Mouse (Mus musculus): Measurements from ENCODE around the gene Fam207a.
A peak's percentile ranks its signal among the peaks of the same experiment; 100 is the strongest.

The Fam207a gene

DNA sequence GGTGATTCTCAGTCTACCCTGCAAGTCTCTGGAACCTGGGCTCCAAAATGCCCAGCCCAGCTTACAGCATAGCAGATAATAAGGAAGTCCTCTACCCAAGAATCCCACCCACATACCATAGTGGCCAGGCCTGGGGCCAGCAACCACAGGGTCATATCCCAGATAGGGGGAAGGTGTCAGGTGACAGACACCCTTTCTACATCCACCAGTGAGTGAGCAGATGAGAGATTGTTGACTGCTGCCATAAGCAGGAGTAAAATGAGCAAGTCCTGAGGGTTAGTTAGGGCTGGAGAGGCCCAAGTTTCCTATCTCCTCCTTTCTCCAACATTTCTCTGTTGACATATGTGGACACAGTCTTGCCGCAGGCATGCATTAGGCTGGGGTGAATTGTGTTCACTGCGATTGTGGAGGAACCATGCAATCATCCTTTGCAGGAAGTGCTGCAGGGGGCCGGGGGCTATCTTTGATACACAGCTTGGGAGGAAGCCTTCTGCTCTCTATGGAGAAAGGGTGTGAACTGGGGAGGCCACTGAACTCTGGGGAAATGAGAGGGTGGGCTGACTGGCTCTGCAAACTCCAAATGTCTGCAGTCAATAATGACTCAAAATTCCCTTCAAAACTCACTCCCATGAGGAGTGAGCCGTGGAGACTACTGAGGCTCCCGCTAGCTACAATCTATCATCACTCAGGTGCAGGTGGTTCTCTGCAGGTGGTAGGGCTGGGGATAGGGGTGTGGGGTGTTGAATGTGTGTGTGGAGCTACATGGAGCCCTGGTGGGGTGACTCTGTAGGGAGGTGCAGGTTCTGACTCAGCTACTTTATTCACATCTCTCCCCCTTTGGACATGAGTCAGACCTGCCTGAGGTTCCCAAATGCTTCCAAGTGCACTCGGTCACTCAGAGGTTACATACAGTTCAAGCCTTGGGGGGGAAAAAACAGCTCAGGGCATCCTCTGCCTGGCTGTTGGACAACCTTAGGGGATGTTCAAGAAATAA is 15.7 kb upstream of the Fam207a start:
- peak; percentile 17 to 21 for DNase-seq

DNA sequence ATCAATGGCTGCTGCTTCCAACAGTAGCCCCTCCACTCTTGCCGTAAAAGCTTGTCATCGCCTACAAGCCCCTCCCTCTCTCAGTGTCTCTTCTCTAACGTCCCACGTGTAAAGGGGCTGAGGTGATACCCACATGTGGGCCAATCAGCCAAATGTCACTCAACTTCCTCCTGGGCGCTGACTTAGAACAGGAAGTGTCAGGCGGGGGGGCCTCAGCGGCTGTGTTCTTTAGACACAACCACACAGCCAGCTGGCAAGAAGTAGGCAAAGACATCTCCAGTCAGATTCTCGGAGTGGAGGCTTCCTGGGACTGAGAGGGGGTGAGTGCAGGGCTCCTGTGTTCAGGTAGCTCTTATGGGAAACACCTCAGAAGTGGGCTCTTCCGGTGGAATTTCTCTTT is 14.6 kb upstream of the Fam207a start, which contains the start of gene Itgb2:
Gene Itgb2 (plus strand): TSS at position 113 of the 400 bp plus-strand sequence.
- peak; percentile 77 to 78 for DNase-seq

DNA sequence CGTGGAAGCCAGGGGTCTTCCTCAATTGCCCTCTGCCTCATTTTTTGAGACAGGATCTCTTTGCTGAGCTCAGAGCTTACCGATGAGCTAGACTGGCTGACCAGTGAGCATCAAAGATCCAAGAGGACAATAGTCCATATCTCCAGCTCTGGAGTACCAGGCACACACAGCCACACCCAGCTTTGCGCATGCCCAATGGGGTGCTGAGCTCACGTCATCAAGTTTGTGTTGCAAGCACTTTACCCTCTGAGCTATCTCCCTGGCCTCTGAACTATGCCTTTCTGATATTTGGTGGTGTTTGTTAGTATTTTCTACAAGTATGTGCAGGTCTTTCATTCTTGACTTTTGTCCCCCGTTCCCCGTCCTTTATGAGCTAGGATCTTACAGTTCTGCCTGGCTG is 13.0 kb upstream of the Fam207a start:
- no peak for DNase-seq

DNA sequence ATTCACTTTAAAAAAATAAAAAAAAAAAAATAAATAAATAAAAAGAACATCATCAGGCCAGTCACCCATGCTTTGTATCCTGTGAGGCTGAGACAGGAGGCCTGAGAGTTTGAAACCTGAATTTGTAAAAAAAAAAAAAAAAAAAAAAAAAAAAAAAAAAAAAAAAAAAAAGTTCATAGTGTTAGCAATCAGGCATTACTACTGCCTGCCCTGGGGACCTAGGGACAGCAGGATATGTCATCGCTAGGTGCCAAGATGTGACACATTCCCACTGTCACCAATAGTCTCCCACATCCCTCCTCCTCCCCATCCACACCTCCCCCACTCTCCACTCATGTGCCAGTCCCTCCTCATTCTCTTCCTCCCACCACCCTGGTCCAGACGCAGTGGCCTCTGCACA is 10.9 kb upstream of the Fam207a start:
- DNase-seq = no peak

DNA sequence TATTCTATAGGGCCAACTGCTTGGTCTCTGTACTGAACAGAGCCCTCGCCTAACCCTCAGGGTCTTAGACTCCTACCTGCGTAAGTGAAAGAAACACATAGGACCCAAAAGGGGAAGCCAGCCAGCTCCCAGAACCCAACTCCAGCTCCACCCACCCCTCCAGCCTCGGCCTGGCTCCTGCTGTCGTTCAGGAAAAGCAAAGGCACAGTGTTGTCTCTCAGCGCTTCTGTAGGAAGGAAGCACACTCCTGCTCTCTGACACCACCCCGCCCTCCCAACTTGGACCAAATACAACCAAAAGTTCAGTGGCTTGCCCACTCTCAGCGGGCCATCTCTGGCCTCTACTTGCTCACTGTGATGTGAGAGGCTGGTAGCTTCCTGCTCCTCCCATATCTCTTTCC is 7.7 kb upstream of the Fam207a start:
- peak; percentile 17 to 31 for DNase-seq

DNA sequence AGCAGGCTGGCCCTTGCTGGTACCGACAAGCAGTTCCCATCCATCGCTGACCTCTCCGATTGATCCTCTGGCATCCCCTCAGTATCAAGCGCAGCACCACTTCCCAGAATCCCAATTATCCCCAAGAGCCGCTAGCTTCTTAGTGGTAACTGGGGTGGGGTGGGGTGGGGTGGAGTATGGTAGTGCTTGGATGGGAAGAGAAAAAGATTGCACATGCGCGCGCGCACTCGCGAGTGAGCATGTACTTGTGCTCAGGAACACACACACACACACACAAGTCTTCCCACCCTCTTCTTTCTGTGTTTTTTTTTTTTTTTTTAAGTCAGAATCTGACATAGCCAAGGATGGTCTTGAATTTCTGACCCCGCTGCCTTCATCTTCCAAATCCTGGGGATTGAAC is 7.2 kb upstream of the Fam207a start:
- no peak for DNase-seq

DNA sequence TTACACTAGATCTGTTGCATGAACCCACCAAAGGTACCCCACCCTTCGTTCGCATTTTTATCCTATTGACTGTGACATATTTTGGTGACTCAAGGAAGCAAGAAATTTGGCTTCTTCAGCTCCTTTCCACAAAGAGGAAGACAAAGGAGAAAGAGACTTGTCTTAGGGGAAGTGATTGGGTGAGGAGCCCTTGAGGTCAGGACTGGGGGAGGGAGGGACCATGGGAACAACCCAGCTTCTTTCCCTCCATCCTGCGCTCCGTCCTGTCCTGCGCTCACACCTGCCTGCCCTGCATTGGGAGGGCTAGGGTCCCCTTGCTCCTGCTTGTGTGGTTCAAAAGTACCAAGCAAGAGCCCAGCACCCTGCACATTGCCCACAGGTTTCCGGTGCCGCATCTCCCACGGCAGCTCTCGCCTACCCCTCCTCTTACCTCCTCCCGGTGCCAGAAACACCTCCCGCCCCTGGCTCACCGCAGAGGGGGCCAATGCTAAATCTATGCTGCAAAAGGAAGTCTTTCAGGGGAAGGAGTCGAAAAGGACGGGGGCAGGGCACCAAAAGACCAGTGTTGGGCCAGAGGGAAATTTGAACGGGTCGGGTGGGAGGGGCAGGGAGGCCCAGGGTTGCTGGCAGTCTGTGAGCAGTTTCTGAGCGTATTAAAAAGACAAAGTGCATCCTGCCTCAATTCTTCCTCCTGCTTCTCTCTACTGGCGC is 6.6 kb upstream of the Fam207a start:
- DNase-seq = peak; percentile 36 to 45

DNA sequence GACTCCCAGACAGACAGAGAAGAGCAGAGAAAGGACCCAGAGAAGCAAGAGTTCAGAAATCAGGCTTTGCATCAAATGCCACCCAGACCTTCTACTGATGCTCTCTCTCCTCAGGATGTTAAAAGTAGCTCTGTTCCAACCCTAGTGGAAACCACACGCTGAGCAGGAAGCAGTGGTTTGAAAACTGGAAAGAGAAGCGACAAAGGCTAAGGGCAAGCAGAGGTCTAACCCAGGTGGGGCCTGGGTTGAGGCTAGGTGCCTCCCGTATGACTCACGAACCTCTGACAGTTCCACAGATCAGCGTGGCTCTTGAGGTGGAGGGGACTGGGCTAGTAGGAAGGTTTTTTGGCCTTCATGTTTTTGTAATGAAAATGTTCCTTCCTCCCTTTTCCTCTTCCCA is 4.9 kb upstream of the Fam207a start:
- no peak for DNase-seq

DNA sequence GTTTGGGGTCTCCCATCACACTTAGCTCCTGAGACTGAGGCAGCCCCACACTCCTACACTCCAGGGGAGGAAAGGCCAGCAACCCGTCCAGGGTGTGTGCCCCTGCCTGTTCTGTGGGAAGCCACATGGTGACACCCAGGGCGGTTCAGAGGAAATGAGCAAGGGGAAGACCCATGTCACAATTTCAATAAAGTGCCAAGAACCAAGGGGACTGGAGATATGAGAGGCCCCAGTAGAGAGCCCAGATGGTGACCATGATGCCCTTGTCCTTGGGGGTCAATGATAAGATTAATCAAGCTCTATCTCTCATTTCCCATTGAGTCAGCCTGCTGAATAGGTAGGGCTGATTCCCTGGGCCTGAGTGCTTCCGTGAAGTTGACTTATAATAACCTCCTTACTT is 3.6 kb upstream of the Fam207a start:
- DNase-seq = no peak

DNA sequence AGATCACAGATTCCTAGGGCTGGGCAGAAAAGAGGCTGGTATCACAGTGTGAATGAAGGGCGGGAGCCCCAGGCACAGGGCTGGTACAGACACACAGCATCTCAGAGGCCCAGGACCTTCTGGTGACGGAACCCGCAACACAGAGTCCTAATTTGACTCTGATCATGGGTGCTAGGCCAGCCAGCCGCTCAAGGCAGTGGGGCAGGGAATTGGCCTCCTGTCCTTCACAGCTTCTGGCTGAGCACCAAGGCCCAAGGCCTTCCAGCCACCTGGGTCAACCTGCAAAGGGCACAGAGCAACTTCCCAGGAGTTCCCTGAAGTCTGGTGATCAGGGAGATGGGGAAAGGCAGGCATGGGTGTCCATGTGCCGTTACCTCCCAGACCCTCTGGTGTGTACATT is 2.2 kb upstream of the Fam207a start:
- DNase-seq = no peak

DNA sequence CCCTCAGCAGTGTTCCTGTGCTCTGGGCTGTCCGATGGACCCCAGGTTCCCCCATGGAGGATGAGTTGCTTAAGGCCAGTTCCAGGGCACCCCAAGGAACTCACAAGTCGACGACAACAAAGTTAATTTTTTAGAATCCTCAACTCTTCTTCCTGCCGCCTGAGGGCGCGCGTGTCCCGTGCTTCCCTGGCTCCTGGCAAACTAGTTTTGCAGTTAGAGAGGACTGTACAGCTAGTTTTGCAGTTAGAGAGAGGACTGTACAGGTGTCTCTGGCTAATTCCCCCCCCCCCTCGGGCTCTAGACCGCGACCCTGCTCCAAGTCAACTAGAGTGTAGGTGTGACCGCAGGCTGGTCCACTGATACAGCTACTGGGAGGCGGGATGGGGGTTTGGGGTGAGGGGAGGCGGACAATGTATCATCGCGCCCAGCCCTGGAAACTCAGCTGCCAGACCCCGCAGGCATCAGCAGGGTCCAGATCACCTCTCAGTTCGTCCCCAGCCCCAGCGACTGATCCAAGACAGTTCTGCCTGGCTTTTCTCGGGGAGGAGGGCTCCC is 1.6 kb upstream of the Fam207a start:
- DNase-seq = peak; percentile 84

DNA sequence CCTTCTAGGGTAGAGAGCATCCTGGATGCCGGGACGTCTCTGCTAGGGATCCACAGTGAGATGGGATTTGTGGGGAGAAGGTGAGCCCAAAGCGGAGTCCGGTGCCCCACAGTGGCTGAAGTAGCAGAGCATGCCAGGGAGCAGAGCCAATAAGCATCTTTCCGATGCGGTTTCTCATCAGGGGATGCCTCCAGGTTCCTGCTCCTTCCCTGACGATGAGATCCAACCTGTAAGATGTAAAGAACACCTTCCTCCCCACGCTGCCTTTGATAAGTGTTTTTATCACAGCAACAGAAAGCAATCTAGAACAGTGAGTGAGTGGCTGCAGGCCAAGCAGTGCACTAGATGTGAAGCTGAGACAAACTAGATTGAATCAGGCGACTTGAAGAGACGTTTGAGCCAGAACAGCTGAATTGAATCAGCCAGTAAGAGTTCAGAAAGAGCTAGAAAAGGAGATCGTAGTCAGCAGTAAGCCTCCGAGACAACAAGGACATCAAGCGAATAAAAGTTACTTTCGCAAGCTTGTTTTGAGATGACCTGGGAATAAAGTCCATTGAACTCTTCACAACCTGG is 880 bp upstream of the Fam207a start:
- DNase-seq = no peak

DNA sequence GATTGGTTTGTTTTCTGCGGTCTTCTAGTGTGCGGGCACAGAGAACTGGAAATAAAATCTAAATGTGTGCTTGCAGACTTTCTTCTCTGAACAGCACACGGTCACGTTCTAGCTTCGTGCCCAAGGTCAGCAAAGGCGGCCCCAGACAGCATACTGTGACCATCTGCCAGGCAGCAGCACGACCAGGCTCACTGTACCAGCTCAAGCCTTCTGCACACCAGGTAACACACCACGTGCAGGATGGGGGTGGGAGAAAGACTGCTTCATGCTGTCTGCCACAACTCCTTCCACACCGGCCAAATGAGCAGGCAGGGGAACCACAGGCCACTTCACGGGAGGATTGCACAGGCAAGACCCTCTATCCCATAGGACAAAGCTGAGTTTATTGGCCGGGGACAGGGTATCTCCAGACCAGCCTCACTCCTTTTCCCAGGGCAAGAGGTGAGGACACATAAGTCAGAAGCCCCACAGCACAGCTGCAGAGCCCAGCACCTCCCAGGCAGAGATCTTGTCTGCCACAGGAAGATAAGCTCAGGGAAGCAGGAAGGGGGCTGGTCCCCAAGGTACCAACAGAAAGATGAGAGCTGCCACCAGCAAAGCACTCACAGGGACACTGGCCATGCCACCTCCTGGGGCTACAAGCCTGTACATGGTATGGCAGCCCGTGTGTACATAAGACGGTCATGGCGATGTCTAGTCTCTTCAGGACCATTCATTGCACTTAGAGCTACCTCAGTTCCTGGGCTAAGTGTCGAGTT is 5.2 kb downstream of the Fam207a start:
- no peak for DNase-seq

DNA sequence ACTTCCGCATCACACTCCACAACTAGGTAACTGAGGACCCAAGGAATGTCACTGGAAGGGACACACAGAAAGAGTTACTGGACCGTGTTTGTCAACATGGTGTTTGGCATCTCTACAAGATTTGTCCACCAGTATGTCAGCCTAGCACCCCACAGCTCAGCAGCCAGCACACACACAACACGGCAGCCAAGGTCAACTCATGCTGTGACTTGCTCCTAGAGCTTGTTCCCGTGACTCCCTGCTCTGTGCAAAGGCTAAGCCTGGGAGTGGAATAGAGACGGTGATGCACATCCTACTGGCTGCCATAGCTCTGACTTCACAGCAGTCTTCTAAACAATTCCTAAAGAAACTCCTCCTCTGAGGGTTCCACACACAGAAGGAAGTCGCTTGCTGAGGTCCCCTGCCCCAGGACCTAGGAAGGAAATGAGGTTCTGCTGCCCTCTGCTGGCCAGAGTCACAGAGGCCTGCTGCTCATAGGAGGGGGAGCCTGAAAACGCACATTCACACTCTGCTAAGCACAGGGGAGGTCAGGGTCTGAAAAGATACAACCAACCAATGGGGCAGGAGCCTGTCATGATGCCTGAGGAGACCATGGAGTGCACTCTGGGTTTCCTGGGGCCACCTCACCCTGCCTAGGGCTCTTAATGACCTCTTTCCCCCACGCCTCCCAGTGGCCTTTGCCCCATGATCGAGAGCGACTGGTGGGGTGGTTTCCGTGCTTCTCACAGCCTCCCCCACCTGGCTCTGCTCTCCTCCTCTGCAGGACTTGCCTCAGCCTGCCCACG is 6.0 kb downstream of the Fam207a start:
- peak; percentile 83 to 84 for DNase-seq

DNA sequence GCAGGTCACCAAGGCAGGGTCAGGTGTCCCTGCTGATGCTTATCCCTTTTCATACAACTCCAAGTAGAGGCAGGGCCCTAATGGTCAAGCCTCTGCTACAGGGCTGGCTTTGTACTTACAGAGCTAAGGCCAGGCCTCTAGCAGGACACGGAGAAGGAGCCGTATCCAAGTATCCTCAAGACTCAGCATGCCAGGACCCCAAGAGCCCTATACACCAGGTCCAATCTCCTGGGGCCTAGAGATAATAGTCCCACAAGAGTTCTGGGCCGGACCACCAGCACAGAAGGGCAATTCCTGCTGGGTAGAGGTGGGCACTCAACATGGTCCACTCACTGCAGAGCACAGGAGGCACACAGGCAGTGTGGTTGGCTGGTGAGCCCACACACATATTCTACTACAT is 6.8 kb downstream of the Fam207a start:
- DNase-seq = no peak

DNA sequence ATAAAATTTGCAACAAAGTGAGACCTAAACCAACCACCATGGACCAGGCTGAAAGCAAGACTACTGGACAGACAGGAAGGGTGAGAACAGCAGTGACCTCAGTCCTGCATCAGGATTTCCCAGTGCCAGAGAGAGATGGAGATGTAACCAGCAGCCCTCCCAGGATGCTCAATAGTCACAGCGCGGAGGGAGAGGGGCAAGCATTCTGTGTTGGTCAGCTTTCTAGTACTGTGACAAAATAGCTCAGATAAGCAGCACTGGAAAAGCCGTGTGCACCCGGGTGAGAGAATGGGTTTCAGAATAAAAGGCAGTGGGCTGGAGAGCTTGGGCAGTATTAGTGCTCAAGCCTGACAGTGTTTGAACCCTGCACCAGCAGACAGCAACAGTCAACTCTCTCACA is 7.8 kb downstream of the Fam207a start:
- no peak for DNase-seq

DNA sequence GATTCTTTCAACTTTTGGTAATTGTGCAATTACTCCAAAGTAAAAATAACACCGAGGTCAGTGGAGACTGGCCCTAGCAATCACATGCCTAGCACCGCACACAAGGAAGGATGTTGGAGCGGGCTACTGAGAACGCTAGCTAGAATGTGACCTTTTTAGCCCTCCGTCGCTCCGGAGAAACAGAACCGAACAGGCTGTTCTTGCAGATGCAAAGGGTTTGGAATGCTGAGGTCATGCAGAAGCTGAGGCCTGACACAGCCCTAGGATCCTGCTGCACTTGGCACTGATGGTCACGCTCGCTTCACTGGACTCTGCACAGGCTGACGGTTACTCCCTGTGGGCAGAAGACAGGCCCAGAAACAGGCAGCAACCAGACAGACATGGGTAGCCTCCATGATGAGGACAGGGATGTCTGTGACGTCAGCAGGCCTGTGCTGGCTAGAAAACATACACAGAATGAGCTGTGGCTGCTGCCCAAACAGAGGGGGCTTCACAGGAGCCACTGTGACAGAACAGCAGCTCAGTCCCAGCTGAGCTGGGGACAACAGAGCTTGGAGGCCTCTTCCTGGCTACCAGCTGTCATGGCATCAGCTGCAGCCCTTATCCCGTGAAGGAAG is 8.5 kb downstream of the Fam207a start:
- no peak for DNase-seq

DNA sequence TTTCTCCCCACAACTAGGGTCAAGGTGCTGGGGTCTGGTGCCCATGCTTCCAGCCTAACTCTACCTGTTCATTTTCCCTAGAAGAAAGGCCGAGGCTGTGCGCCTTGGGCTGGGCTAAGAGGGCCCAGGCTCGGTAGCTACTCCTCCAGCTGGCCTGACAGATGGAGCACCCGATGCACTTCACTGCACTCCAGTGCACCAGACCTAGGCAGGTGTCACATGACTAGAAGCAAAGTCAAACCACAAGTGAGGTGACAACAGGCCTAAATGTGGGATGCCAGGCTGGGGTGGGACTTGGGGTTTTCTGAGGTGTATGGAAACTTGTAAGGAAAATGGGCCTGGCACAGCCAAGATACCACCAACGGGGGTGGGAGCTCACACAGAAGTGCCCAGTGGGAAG is 9.1 kb downstream of the Fam207a start:
- no peak for DNase-seq

DNA sequence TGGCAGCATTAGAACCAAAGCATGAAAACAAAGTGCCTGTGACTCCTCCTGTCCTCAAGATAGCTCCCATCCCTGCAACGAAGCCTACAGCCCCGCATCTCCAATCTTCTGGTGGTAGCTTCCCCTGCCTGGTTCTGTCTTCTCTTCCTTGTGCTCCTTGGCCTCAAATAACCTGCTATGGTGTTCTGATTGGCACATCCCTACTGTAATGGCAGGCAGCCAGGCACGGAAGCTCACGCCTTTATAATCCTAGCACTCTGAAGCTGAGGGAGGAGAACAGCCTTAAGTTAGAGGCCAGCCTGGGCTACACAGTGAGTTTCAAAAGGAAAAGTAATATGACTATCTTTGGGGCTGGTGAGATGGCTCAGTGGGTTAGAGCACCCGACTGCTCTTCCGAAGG is 11.4 kb downstream of the Fam207a start:
- DNase-seq = no peak

DNA sequence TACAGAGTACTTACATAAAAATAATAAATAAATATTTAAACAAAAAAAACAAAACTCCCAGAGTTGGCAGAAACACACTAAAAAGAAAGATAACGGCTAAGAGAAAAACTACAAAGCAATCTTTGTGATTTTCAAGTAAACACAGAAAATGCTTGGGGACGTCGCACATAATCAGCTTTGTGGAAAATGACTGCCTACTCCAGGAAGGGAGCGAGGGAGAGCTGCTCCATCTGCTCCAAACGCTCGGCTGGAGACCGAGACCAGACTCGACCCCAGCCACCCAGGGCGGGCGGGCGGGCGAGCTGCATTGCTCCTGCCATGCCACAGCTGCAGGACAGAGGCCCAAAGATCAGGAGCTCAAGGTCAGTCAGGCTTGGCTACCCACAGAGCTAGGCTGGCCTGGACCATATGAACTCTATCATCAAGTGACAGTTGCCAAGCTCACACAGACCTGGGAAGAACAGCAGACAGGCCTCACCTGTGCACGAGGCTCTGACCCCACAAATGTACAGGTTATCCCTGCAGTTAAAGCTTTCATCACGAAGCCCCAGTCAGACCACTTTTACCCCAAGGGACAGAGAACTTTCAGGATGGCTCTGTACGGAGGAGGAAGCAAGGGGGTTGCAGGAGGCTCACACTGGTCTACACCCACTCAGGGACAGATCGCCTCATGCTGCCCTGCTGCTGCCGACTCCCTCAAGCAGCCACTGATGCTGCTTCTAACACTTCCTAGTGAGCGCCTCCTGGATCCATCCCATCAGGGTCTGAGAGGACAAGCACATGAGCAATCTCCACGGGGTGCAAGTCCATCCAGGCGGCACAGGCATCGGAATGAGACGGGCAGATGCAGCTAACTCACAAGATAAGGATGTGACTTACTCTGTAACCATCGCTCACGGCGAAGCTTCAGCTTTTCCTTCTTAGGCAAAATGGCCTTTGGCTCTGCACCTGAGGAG is 12.3 kb downstream of the Fam207a start:
- DNase-seq = no peak
